Mouse (Mus musculus) lung, embryonic 16.5 days (tissue): ENCODE results near the gene Nol12. TPM values are rescaled to one million over a fixed set of nuclear protein-coding genes. Genes with fewer than 3 reads are reported as not detected.

Experiments
- ATAC-seq: fragments of 200-750 bp; cut with Nextera tagmentation; 2 replicates; pipeline ENCODE4 v1.8.0; 2017; ENCODE audit warnings: low read depth, mild to moderate bottlenecking, moderate library complexity
- H3K27ac ChIP-seq: fragments of 300-500 bp; sonication (generic); 2 replicates; pipeline ENCODE4 v1.5.1; 2014; ENCODE audit warnings: mild to moderate bottlenecking, control low read depth, low read length
- H3K27me3 ChIP-seq: fragments of 300-500 bp; sonication (generic); 2 replicates; pipeline ENCODE4 v1.6.1; 2014; ENCODE audit warnings: low read depth, low read length, mixed read lengths; ENCODE audit not compliant: control insufficient read depth, insufficient read depth
- H3K36me3 ChIP-seq: fragments of 300-500 bp; sonication (generic); 2 replicates; pipeline ENCODE4 v1.6.1; 2014; ENCODE audit warnings: low read length; ENCODE audit not compliant: control insufficient read depth, insufficient read depth
- H3K4me1 ChIP-seq: fragments of 300-500 bp; sonication (generic); replicated peaks from 2 replicates; pipeline ENCODE4 v1.6.1; 2014; ENCODE audit warnings: low read length, mixed read lengths; ENCODE audit not compliant: control insufficient read depth, insufficient read depth
- H3K4me2 ChIP-seq: fragments of 300-500 bp; sonication (generic); 2 replicates; pipeline ENCODE4 v1.6.1; 2014; ENCODE audit warnings: low read depth, low read length, control low read depth
- H3K4me3 ChIP-seq: fragments of 300-500 bp; sonication (generic); 2 replicates; pipeline ENCODE4 v1.5.1; 2014; ENCODE audit warnings: mild to moderate bottlenecking, low read length, control low read depth
- H3K9ac ChIP-seq: fragments of 300-500 bp; sonication (generic); 2 replicates; pipeline ENCODE4 v1.6.1; 2014; ENCODE audit warnings: low read length, control low read depth
- H3K9me3 ChIP-seq: fragments of 300-500 bp; sonication (generic); 2 replicates; pipeline ENCODE4 v1.6.1; 2016; ENCODE audit warnings: low read length; ENCODE audit not compliant: control insufficient read depth
- WGBS: fragments of 180-500 bp; shearing (Covaris S2); extraction: QIAGEN DNeasy Blood & Tissue Kit; methylation state at CpG from one replicate; pipeline ENCODE4 v1.1.7; 2014; 5-methylcytosine and 5-hydroxymethylcytosine counted together
- polyA plus RNA-seq: library from polyadenylated mRNA; unstranded; fragments of >200 nt; fragmentation: Nextera tagmentation; extraction: Ambion mirVana; gene quantifications from 2 replicates; pipeline ENCODE4 v1.2.1, GENCODE M21; 2015

The Nol12 gene
- polyA plus RNA-seq, 1 experiment from 2014 or later: 48.3 TPM

DNA sequence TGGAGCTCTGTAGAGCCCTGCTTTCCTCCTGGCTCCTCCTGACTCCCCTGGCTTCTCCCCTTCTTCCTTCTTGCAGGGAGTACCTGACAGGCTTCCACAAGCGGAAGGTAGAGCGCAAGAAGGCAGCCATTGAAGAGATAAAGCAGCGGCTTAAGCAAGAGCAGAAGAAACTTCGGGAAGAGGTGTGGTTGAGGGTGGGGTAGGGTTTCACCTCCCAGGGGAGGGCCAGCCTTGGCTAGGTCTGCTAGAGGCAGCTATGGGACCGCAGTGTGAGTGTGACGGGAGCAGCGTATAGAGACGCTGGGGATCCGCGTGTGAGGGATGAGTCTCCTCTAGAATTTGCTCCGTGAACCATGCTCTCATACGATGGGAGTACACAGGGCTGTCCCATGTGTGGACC, 1.7 kb downstream of the Nol12 start:
- Histone ChIP-seq H3K9me3 (no peaks in the 10 kb centered on the region), H3K4me2 (no peak overlapping the region), H3K4me1 (peaks cover 9% of the 10 kb centered on the region), H3K9ac (no peak overlapping the region), H3K4me3 (no peak overlapping the region), H3K27me3 (no peaks in the 10 kb centered on the region), H3K36me3 (peaks cover 19% of the 10 kb centered on the region), H3K27ac (no peak overlapping the region)
- ATAC-seq: no peak
- WGBS: 88% methylated on average over 12 of the region's 12 CpGs

- no peak overlapping the region for H3K27ac ChIP-seq
- no peak overlapping the region for H3K4me3 ChIP-seq
- H3K27me3 ChIP-seq: no peaks in the 10 kb centered on the region
- H3K9me3 ChIP-seq: no peaks in the 10 kb centered on the region
- no peak overlapping the region for H3K9ac ChIP-seq
- H3K36me3 ChIP-seq: peaks cover 21% of the 10 kb centered on the region
- no peak overlapping the region for H3K4me2 ChIP-seq
- 88% methylated on average over 10 of the region's 10 CpGs for WGBS
- no peak for ATAC-seq
- peaks cover 9% of the 10 kb centered on the region for H3K4me1 ChIP-seq
These were observed 2.6 kb downstream of the Nol12 start for GRCm38 (mm10) chr15:78937311-78937710.

- ATAC-seq: no peak
- no peaks in the 10 kb centered on the region for H3K9me3 ChIP-seq
- H3K4me3 ChIP-seq: no peak overlapping the region
- H3K4me1 ChIP-seq: peaks cover 13% of the 10 kb centered on the region
- no peak overlapping the region for H3K9ac ChIP-seq
- H3K4me2 ChIP-seq: no peak overlapping the region
- H3K36me3 ChIP-seq: peaks cover 21% of the 10 kb centered on the region
- no peak overlapping the region for H3K27ac ChIP-seq
- H3K27me3 ChIP-seq: no peaks in the 10 kb centered on the region
- WGBS: 85% methylated on average over 2 of the region's 2 CpGs
These were observed 3.2 kb downstream of the Nol12 start for GRCm38 (mm10) chr15:78937963-78938362.

- Histone ChIP-seq H3K4me3 (no peak overlapping the region), H3K27ac (no peak overlapping the region), H3K36me3 (peaks cover 21% of the 10 kb centered on the region), H3K9ac (no peak overlapping the region), H3K4me1 (peaks cover 15% of the 10 kb centered on the region), H3K27me3 (no peaks in the 10 kb centered on the region), H3K9me3 (no peaks in the 10 kb centered on the region), H3K4me2 (no peak overlapping the region)
- WGBS: 88% methylated on average over 13 of the region's 13 CpGs
- no peak for ATAC-seq
These were observed 5.6 kb downstream of the Nol12 start for GRCm38 (mm10) chr15:78940325-78940724.

DNA sequence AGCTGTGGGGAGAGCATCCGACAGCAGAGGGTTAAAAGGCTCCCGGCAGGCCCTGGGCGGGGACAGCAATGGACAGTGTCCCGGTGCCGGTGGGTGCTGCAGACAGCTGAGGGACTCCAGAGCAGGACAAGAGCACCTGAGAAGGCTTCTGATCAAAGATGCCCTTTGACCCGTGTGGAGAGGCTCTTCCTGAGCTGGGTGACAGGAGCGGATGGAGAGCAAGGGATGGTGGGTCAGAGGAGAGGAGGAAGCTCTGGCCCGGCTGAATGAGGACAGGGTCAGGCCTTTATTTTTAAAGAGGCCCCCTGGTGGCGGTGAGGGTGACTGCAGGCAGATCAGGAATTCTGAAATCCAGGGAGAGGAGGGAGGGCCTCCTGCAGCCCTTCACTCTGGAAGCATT, 7.9 kb downstream of the Nol12 start:
- peak; percentile 57 for ATAC-seq
- Histone ChIP-seq H3K27me3 (no peaks in the 10 kb centered on the region; the same call in 1 of the 2 replicates), H3K4me1 (peaks cover 6% of the 10 kb centered on the region), H3K36me3 (peaks cover 20% of the 10 kb centered on the region), H3K9me3 (no peaks in the 10 kb centered on the region), H3K27ac (no peak overlapping the region), H3K4me3 (peak overlapping the region; percentile 48), H3K4me2 (peak overlapping the region; percentile 75), H3K9ac (peak overlapping the region; percentile 69)
- 4% methylated on average over 9 of the region's 9 CpGs for WGBS

DNA sequence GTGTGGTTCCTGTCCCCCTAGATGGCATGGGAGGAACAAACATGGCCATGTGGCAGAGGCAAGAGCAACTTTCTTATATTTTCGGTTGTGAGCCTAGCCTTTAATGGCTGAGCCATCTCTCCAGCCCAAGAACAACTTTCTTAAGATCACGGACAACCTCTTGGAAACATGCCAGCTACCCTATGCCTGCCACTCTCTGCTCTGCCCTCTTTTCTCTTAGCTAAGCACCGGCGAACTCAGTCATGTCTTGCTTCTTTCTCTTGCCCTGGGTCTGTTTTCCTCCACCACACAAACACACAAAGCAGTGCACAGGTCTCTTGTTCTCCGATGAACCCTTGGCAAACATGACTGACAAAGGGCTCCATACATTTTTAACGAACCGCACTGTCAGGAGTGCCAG, 11.5 kb downstream of the Nol12 start:
- no peaks in the 10 kb centered on the region for H3K9me3 ChIP-seq
- no peak overlapping the region for H3K4me2 ChIP-seq
- ATAC-seq: no peak
- H3K27me3 ChIP-seq: no peaks in the 10 kb centered on the region; the same call in 1 of the 2 replicates
- H3K36me3 ChIP-seq: peaks cover 3% of the 10 kb centered on the region; the same call in 1 of the 2 replicates
- no peak overlapping the region for H3K4me3 ChIP-seq
- H3K27ac ChIP-seq: no peak overlapping the region
- H3K9ac ChIP-seq: no peak overlapping the region
- WGBS: 63% methylated on average over 7 of the region's 7 CpGs
- peaks cover 13% of the 10 kb centered on the region for H3K4me1 ChIP-seq

DNA sequence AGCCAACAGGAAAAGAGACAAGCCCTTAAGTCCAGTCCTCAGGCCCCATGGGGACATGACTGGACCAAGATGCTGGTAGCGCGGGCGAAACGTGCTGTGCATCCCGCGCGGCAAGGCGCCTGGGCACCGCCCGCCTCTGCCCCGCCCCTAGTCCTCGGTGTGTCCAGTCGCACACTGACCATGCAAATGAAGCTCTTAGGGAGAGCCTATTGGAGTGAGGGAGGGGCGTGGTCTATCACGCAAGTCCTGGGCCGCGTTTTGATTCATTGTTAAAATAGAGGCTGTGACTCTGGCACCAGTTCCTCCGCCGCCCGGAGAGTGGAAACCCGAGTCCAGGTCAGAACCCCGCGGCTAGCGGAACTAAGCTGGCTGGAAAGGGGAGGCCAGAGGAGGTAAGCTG, 12.9 kb downstream of the Nol12 start, which contains the start of gene Triobp:
Triobp (plus strand) TSS at position 68 of the 400 bp plus-strand sequence.
- Histone ChIP-seq H3K27ac (no peak within 1 kb of the TSS), H3K27me3 (no peaks in the 10 kb centered on the region; the same call in 1 of the 2 replicates), H3K9me3 (no peaks in the 10 kb centered on the region), H3K4me2 (peak within 1 kb of the TSS; percentile 84), H3K4me1 (peaks cover 10% of the 10 kb centered on the region), H3K4me3 (peak within 1 kb of the TSS; percentile 53), H3K9ac (peak within 1 kb of the TSS; percentile 59), H3K36me3 (no peaks in the 10 kb centered on the region)
- under 1% methylated on average over 24 of the region's 24 CpGs for WGBS
- peak; percentile 99 for ATAC-seq

GRCm38 (mm10) chr15:78948152-78948725, 13.5 kb downstream of the Nol12 start:
- no peak for ATAC-seq
- no peaks in the 10 kb centered on the region for H3K36me3 ChIP-seq
- 5% methylated on average over 11 of the region's 11 CpGs for WGBS
- H3K27ac ChIP-seq: no peak overlapping the region
- H3K27me3 ChIP-seq: no peaks in the 10 kb centered on the region; the same call in 1 of the 2 replicates
- peaks cover 7% of the 10 kb centered on the region for H3K4me1 ChIP-seq
- H3K9ac ChIP-seq: peak overlapping the region; percentile 59
- peak overlapping the region; percentile 84 for H3K4me2 ChIP-seq
- H3K4me3 ChIP-seq: peak overlapping the region; percentile 53
- H3K9me3 ChIP-seq: no peaks in the 10 kb centered on the region

GRCm38 (mm10) chr15:78948883-78949282, 14.2 kb downstream of the Nol12 start:
- ATAC-seq: no peak

More at GRCm38 (mm10) chr15:78948883-78949282, 14.2 kb downstream of the Nol12 start:
- Histone ChIP-seq H3K36me3 (no peaks in the 10 kb centered on the region), H3K27ac (no peak overlapping the region), H3K4me1 (peaks cover 7% of the 10 kb centered on the region), H3K9ac (no peak overlapping the region), H3K27me3 (no peaks in the 10 kb centered on the region; the same call in 1 of the 2 replicates), H3K9me3 (no peaks in the 10 kb centered on the region), H3K4me3 (no peak overlapping the region), H3K4me2 (no peak overlapping the region)
- WGBS: 96% methylated on average over 3 of the region's 3 CpGs
